Mouse (Mus musculus): ENCODE results near the gene Gm16503. TPM values are rescaled to one million over a fixed set of nuclear protein-coding genes. Genes with fewer than 3 reads are reported as not detected.
"Not testable (repeated sequence)": the region's sequence is repeated elsewhere in the genome, so short reads cannot be mapped to it uniquely, and the experiment has no call there.

Gene Gm16503
- polyA plus RNA-seq (2017; shearing (Covaris generic)) = under 1 TPM; 0.18 to 0.19 TPM

GRCm38 (mm10) chr4:147539918-147540317 is at the start of gene Gm16503:
Gene Gm16503 (plus strand): TSS chr4:147540218.
- not testable (repeated sequence) for ATAC-seq

GRCm38 (mm10) chr4:147492117-147492516 is 47.9 kb upstream of the Gm16503 start, which contains the start of gene Zfp982:
Gene Zfp982 (plus strand): TSS chr4:147492417.
- not testable (repeated sequence) for ATAC-seq

- ATAC-seq = not testable (repeated sequence)
These were observed 41.0 kb upstream of the Gm16503 start for GRCm38 (mm10) chr4:147498772-147499613.

- no peak for ATAC-seq
These were observed 30.8 kb upstream of the Gm16503 start for GRCm38 (mm10) chr4:147509174-147509573.

- no peak for ATAC-seq
These were observed 21.0 kb upstream of the Gm16503 start for GRCm38 (mm10) chr4:147518981-147519380.

GRCm38 (mm10) chr4:147520100-147520499 is 19.9 kb upstream of the Gm16503 start:
- no peak for ATAC-seq

- no peak for ATAC-seq
These were observed 14.9 kb upstream of the Gm16503 start for GRCm38 (mm10) chr4:147525125-147525524.

- no peak for ATAC-seq
These were observed 9.7 kb upstream of the Gm16503 start for GRCm38 (mm10) chr4:147530366-147530765.

- not testable (repeated sequence) for ATAC-seq
These were observed 4.1 kb upstream of the Gm16503 start for GRCm38 (mm10) chr4:147535916-147536315.

- no peak for ATAC-seq
These were observed 2.3 kb upstream of the Gm16503 start for GRCm38 (mm10) chr4:147537702-147538101.

GRCm38 (mm10) chr4:147541105-147541504 is 1.1 kb downstream of the Gm16503 start:
- ATAC-seq = no peak

GRCm38 (mm10) chr4:147553071-147553470 is 13.1 kb downstream of the Gm16503 start, which contains the start of gene Zfp985:
Gene Zfp985 (plus strand): TSS chr4:147553277.
- ATAC-seq = not testable (repeated sequence)

- ATAC-seq = not testable (repeated sequence)
These were observed 14.3 kb downstream of the Gm16503 start for GRCm38 (mm10) chr4:147554361-147554760.

- not testable (repeated sequence) for ATAC-seq
These were observed 16.9 kb downstream of the Gm16503 start for GRCm38 (mm10) chr4:147556921-147557320.

GRCm38 (mm10) chr4:147558011-147558410 is 18.0 kb downstream of the Gm16503 start:
- ATAC-seq = not testable (repeated sequence)

GRCm38 (mm10) chr4:147559096-147559495 is 19.1 kb downstream of the Gm16503 start:
- not testable (repeated sequence) for ATAC-seq

GRCm38 (mm10) chr4:147565426-147566220 is 25.6 kb downstream of the Gm16503 start:
- no peak for ATAC-seq

- not testable (repeated sequence) for ATAC-seq
These were observed 31.1 kb downstream of the Gm16503 start for GRCm38 (mm10) chr4:147571156-147571555.

GRCm38 (mm10) chr4:147579371-147579770 is 39.4 kb downstream of the Gm16503 start:
- not testable (repeated sequence) for ATAC-seq

- ATAC-seq = peak; percentile 26
These were observed 46.8 kb downstream of the Gm16503 start for GRCm38 (mm10) chr4:147586511-147587473.
